Mouse (Mus musculus) 3T3-L1 (cell line): ENCODE data around the gene Ap1m1.

Experiments used
- DNase-seq: peaks from one replicate; pipeline ENCODE4 v3.0.0-alpha.2; 2015; ENCODE audit warnings: low read depth, low spot score

The Ap1m1 gene

GRCm38 (mm10) chr8:72293309-72293708, 53.5 kb downstream of the Ap1m1 start:
- DNase-seq, result no peak

- DNase-seq, result no peak
Observed at GRCm38 (mm10) chr8:72295125-72295524, 55.3 kb downstream of the Ap1m1 start.

GRCm38 (mm10) chr8:72295679-72296078, 55.9 kb downstream of the Ap1m1 start:
- DNase-seq, result no peak

GRCm38 (mm10) chr8:72296561-72296960, 56.7 kb downstream of the Ap1m1 start:
- DNase-seq, result no peak

GRCm38 (mm10) chr8:72298928-72299327, 59.1 kb downstream of the Ap1m1 start:
- DNase-seq, result no peak

GRCm38 (mm10) chr8:72300654-72301400, 61.0 kb downstream of the Ap1m1 start:
- no peak for DNase-seq

GRCm38 (mm10) chr8:72301497-72301896, 61.7 kb downstream of the Ap1m1 start:
- DNase-seq, result no peak

- peak; percentile 86 for DNase-seq
Observed at GRCm38 (mm10) chr8:72302986-72303612, 63.3 kb downstream of the Ap1m1 start.

- DNase-seq, result peak; percentile 97
Observed at GRCm38 (mm10) chr8:72303633-72304032, 63.8 kb downstream of the Ap1m1 start.

- DNase-seq, result peak; percentile 40
Observed at GRCm38 (mm10) chr8:72305210-72305905, 65.5 kb downstream of the Ap1m1 start, which contains the start of gene Gm10282. Gene Gm10282 (minus strand): TSS chr8:72305260.

- no peak for DNase-seq
Observed at GRCm38 (mm10) chr8:72306913-72307312, 67.1 kb downstream of the Ap1m1 start.
